Mouse (Mus musculus): ENCODE data around the gene Tpk1. TPM values are rescaled to one million over a fixed set of nuclear protein-coding genes. Genes with fewer than 3 reads are reported as not detected.

The Tpk1 gene
- total RNA-seq, 1 experiment from 2014 or later: 11.3 TPM

GRCm38 (mm10) chr6:43373206-43373605 lies 292.9 kb downstream of the Tpk1 start:
- ATAC-seq (replicated peaks; ENCODE audit: low read depth, poor library complexity, severe bottlenecking): no peak

- ATAC-seq (replicated peaks; ENCODE audit: low read depth, poor library complexity, severe bottlenecking): no peak
These were observed 298.6 kb downstream of the Tpk1 start for GRCm38 (mm10) chr6:43367434-43367945.

- no peak for ATAC-seq (replicated peaks; ENCODE audit: low read depth, poor library complexity, severe bottlenecking)
These were observed 299.1 kb downstream of the Tpk1 start for GRCm38 (mm10) chr6:43366952-43367351.

GRCm38 (mm10) chr6:43363917-43364316 lies 302.2 kb downstream of the Tpk1 start:
- ATAC-seq (replicated peaks; ENCODE audit: low read depth, poor library complexity, severe bottlenecking): no peak

- no peak for ATAC-seq (replicated peaks; ENCODE audit: low read depth, poor library complexity, severe bottlenecking)
These were observed 302.7 kb downstream of the Tpk1 start for GRCm38 (mm10) chr6:43363291-43363820.

- no peak for ATAC-seq (replicated peaks; ENCODE audit: low read depth, poor library complexity, severe bottlenecking)
These were observed 304.8 kb downstream of the Tpk1 start for GRCm38 (mm10) chr6:43361248-43361647.

- no peak for ATAC-seq (replicated peaks; ENCODE audit: low read depth, poor library complexity, severe bottlenecking)
These were observed 305.9 kb downstream of the Tpk1 start for GRCm38 (mm10) chr6:43360214-43360613.

- ATAC-seq (replicated peaks; ENCODE audit: low read depth, poor library complexity, severe bottlenecking): peak; percentile 79
These were observed 311.4 kb downstream of the Tpk1 start for GRCm38 (mm10) chr6:43354562-43355241.

- no peak for ATAC-seq (replicated peaks; ENCODE audit: low read depth, poor library complexity, severe bottlenecking)
These were observed 312.6 kb downstream of the Tpk1 start for GRCm38 (mm10) chr6:43353446-43353845.

GRCm38 (mm10) chr6:43349083-43349482 lies 317.0 kb downstream of the Tpk1 start:
- 0 out of 2 replicates have a peak, but pooled peaks have one; percentile 36 for ATAC-seq (replicated peaks; ENCODE audit: low read depth, poor library complexity, severe bottlenecking)

- ATAC-seq (replicated peaks; ENCODE audit: low read depth, poor library complexity, severe bottlenecking): no peak
These were observed 318.4 kb downstream of the Tpk1 start for GRCm38 (mm10) chr6:43347637-43348036.

- no peak for ATAC-seq (replicated peaks; ENCODE audit: low read depth, poor library complexity, severe bottlenecking)
These were observed 323.1 kb downstream of the Tpk1 start for GRCm38 (mm10) chr6:43343006-43343405.

GRCm38 (mm10) chr6:43342386-43342785 lies 323.7 kb downstream of the Tpk1 start:
- no peak for ATAC-seq (replicated peaks; ENCODE audit: low read depth, poor library complexity, severe bottlenecking)

GRCm38 (mm10) chr6:43338804-43339203 lies 327.3 kb downstream of the Tpk1 start:
- ATAC-seq (replicated peaks; ENCODE audit: low read depth, poor library complexity, severe bottlenecking): no peak

- no peak for ATAC-seq (replicated peaks; ENCODE audit: low read depth, poor library complexity, severe bottlenecking)
These were observed 328.6 kb downstream of the Tpk1 start for GRCm38 (mm10) chr6:43337491-43337961.

GRCm38 (mm10) chr6:43335619-43336234 lies 330.4 kb downstream of the Tpk1 start:
- peak; percentile 62 for ATAC-seq (replicated peaks; ENCODE audit: low read depth, poor library complexity, severe bottlenecking)

- no peak for ATAC-seq (replicated peaks; ENCODE audit: low read depth, poor library complexity, severe bottlenecking)
These were observed 332.6 kb downstream of the Tpk1 start for GRCm38 (mm10) chr6:43333479-43333878.

GRCm38 (mm10) chr6:43312961-43313656 lies 353.0 kb downstream of the Tpk1 start:
- no peak for ATAC-seq (replicated peaks; ENCODE audit: low read depth, poor library complexity, severe bottlenecking)

- ATAC-seq (replicated peaks; ENCODE audit: low read depth, poor library complexity, severe bottlenecking): no peak
These were observed 353.5 kb downstream of the Tpk1 start for GRCm38 (mm10) chr6:43312546-43312945.

- no peak for ATAC-seq (replicated peaks; ENCODE audit: low read depth, poor library complexity, severe bottlenecking)
These were observed 356.0 kb downstream of the Tpk1 start for GRCm38 (mm10) chr6:43310071-43310470.

- ATAC-seq (replicated peaks; ENCODE audit: low read depth, poor library complexity, severe bottlenecking): no peak
These were observed 356.6 kb downstream of the Tpk1 start, which contains the start of gene Nobox for GRCm38 (mm10) chr6:43309454-43309853. TSS of gene Nobox (minus strand) at chr6:43309554.

All from common myeloid progenitor, adult 5-6 weeks (primary cell).